Mouse (Mus musculus) testis, adult 2 months (tissue): ENCODE results near the gene Aldh1l1. TPM values are rescaled to one million over a fixed set of nuclear protein-coding genes. Genes with fewer than 3 reads are reported as not detected.

Source experiments
- H3K27ac ChIP-seq: fragments of 200-500 bp; 2 replicates; pipeline ENCODE4 v1.5.1; 2012; ENCODE audit warnings: low read depth, low read length; ENCODE audit not compliant: control insufficient read depth, insufficient read depth
- H3K27me3 ChIP-seq: fragments of 200-500 bp; 2 replicates; pipeline ENCODE4 v1.6.1; 2012; ENCODE audit warnings: mild to moderate bottlenecking, low read length, moderate library complexity; ENCODE audit not compliant: control insufficient read depth, insufficient read depth
- H3K36me3 ChIP-seq: fragments of 200-500 bp; 2 replicates; pipeline ENCODE4 v1.6.1; 2012; ENCODE audit warnings: mild to moderate bottlenecking, low read length; ENCODE audit not compliant: control insufficient read depth, insufficient read depth
- H3K4me1 ChIP-seq: fragments of 200-500 bp; 2 replicates; pipeline ENCODE4 v1.6.1; 2012; ENCODE audit warnings: low read length; ENCODE audit not compliant: control insufficient read depth, insufficient read depth
- H3K4me3 ChIP-seq: fragments of 200-500 bp; 2 replicates; pipeline ENCODE4 v1.5.1; 2012; ENCODE audit warnings: low read depth, mild to moderate bottlenecking, low read length, moderate library complexity, mixed read lengths; ENCODE audit not compliant: control insufficient read depth
- CTCF ChIP-seq: fragments of 200-500 bp; IDR thresholded peaks from 2 replicates; pipeline ENCODE4 v1.5.1; 2012; ENCODE audit warnings: low read depth, mild to moderate bottlenecking, inconsistent platforms, low read length, moderate library complexity; ENCODE audit not compliant: control insufficient read depth, insufficient read depth, insufficient replicate concordance
- POLR2A ChIP-seq: fragments of 200-500 bp; IDR thresholded peaks from 2 replicates; pipeline ENCODE4 v1.6.1; 2012; ENCODE audit warnings: low read depth, mild to moderate bottlenecking, inconsistent platforms, low read length, moderate library complexity; ENCODE audit not compliant: control insufficient read depth
- polyA plus RNA-seq: library from polyadenylated mRNA; depleted of rRNA; stranded (reverse); fragments of >200 nt; gene quantifications from 2 replicates; pipeline ENCODE4 v1.2.3, GENCODE M21; 2012

Aldh1l1 gene
- polyA plus RNA-seq, 1 experiment = 9.6 TPM

DNA sequence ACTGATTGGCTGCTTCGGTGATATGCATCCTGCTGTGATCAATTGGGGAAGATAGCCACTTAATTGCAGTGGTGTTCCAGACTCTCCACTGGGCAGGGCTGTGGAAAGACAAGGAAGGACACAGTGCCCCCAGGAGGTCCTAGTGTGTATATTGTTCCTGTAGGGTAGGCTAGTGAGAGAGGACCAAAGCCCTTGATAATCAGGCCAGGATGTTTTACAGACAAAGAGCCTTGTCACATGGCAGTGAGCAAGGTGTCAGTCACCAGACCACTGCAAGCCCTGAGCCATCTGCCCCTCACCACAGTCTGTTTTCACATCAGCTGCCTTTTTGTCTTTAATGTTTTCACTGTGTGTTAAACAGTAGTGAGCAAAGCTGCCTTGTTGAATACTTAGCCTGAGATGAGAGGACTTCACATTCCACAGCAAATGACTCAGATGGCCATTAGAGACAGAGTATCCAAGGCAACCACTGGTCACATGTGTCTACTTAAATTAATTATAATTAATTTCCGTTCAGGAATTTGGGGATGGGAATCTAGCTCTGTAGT is 75.1 kb downstream of the Aldh1l1 start:
- Histone ChIP-seq H3K27me3 (no peaks in the 10 kb centered on the region), H3K27ac (no peak overlapping the region), H3K4me3 (no peak overlapping the region), H3K4me1 (no peaks in the 10 kb centered on the region), H3K36me3 (no peaks in the 10 kb centered on the region)
- no peak for TF ChIP-seq POLR2A
- TF ChIP-seq CTCF = no peak

- Histone ChIP-seq H3K4me3 (no peak overlapping the region), H3K27ac (no peak overlapping the region), H3K27me3 (no peaks in the 10 kb centered on the region), H3K36me3 (no peaks in the 10 kb centered on the region), H3K4me1 (no peaks in the 10 kb centered on the region)
- TF ChIP-seq CTCF = no peak
- no peak for TF ChIP-seq POLR2A
Measured at GRCm38 (mm10) chr6:90564240-90564639, 78.0 kb downstream of the Aldh1l1 start.

DNA sequence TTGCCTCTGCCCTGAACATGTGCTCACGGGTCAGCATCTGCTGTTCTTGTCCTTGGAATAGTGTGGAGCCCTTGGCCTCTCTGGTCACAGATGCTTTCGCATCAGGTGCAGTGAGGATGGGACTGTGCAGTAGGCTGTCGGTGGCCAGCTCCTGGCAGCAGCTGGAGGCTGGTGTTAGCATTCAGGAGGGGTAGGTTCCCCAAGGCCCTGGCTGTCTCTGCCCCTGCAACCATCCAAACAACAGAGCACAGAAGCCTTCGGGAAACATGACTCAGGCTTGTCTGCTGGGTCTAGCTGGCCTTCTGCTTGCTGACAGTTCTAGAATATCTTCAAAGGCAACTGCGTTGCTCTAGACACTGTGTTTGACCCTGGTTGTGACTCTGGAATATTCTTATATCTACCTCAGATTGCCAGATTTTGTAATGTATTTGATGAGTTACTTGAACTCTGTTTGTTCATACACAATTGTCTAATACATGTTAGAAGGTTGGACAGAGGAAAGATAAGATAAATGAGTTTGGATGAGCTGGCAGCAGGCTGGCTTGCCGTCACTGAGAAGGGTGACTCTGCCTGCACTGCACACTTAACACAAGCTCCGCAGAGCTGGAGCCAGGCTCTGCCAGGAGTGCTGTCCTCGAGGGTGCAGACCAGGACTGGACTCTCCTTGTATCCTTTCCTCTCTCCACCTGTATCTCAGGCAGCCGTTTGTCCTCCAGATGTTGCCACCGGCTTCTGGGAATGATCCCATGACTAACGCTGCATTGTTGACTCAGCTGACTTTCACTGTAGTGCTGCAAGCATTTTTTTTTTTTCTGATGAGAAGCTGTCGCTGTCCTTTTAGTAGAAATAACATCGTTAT is 79.4 kb downstream of the Aldh1l1 start:
- Histone ChIP-seq H3K36me3 (no peaks in the 10 kb centered on the region), H3K4me1 (no peaks in the 10 kb centered on the region), H3K27ac (no peak overlapping the region), H3K27me3 (no peaks in the 10 kb centered on the region), H3K4me3 (no peak overlapping the region)
- no peak for TF ChIP-seq CTCF
- TF ChIP-seq POLR2A = no peak

GRCm38 (mm10) chr6:90567486-90567885 is 81.3 kb downstream of the Aldh1l1 start:
- TF ChIP-seq CTCF = no peak
- no peak for TF ChIP-seq POLR2A
- H3K27ac ChIP-seq = no peak overlapping the region

GRCm38 (mm10) chr6:90567928-90568327 is 81.7 kb downstream of the Aldh1l1 start:
- Histone ChIP-seq H3K4me1 (no peaks in the 10 kb centered on the region), H3K36me3 (no peaks in the 10 kb centered on the region), H3K4me3 (no peak overlapping the region), H3K27ac (no peak overlapping the region), H3K27me3 (no peaks in the 10 kb centered on the region)
- TF ChIP-seq CTCF (no peak), POLR2A (no peak)

More at GRCm38 (mm10) chr6:90567486-90567885, 81.3 kb downstream of the Aldh1l1 start:
- Histone ChIP-seq H3K4me1 (no peaks in the 10 kb centered on the region), H3K36me3 (no peaks in the 10 kb centered on the region), H3K4me3 (no peak overlapping the region), H3K27me3 (no peaks in the 10 kb centered on the region)

DNA sequence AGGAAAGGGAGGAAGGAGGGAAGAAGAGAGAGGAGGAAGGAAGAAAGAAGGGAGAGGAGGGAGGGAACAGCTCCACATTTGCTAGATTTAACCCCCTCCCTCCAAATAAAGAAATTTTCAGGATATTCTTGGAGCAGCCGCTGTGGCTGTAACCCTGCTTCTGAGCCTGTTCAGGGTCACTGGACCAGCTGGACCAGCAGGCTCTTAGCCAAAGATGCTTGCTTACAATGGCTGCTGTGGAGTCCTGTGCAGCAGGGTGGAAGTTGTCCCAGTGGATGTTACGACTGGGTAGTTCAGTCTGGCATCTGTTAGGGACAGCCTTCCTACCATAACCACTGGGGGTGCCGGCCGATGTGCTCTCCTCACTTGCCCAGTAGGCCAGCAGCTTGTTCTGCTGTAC is 82.5 kb downstream of the Aldh1l1 start:
- TF ChIP-seq CTCF (no peak), POLR2A (no peak)
- no peaks in the 10 kb centered on the region for H3K4me1 ChIP-seq
- no peaks in the 10 kb centered on the region for H3K36me3 ChIP-seq
- H3K4me3 ChIP-seq = no peak overlapping the region
- no peaks in the 10 kb centered on the region for H3K27me3 ChIP-seq
- H3K27ac ChIP-seq = no peak overlapping the region

GRCm38 (mm10) chr6:90569736-90570383 is 83.6 kb downstream of the Aldh1l1 start:
- Histone ChIP-seq H3K4me3 (no peak overlapping the region), H3K36me3 (no peaks in the 10 kb centered on the region), H3K4me1 (no peaks in the 10 kb centered on the region), H3K27me3 (no peaks in the 10 kb centered on the region), H3K27ac (no peak overlapping the region)
- TF ChIP-seq CTCF (no peak), POLR2A (no peak)
